Mouse (Mus musculus) heart, adult 2 months (tissue): Measurements from ENCODE around the gene Uqcrc2. TPM values are rescaled to one million over a fixed set of nuclear protein-coding genes. Genes with fewer than 3 reads are reported as not detected.

Source experiments
- DNase-seq, 2 experiments: peaks; one replicate each; pipeline ENCODE4 v3.0.0; 2021
- H3K27ac ChIP-seq: fragments of 200-600 bp; 2 replicates; pipeline ENCODE4 v1.8.1; 2022
- H3K27me3 ChIP-seq: fragments of 200-500 bp; 2 replicates; pipeline ENCODE4 v1.6.1; 2012; ENCODE audit warnings: mild to moderate bottlenecking, low read length, inconsistent platforms, mixed read lengths; ENCODE audit not compliant: control insufficient read depth, insufficient read depth
- H3K36me3 ChIP-seq: fragments of 200-500 bp; 2 replicates; pipeline ENCODE4 v1.6.1; 2012; ENCODE audit warnings: low read length, inconsistent platforms; ENCODE audit not compliant: control insufficient read depth, insufficient read depth
- H3K4me1 ChIP-seq: fragments of 200-500 bp; 2 replicates; pipeline ENCODE4 v1.6.1; 2011; ENCODE audit warnings: low read length; ENCODE audit not compliant: control insufficient read depth, insufficient read depth
- H3K4me3 ChIP-seq: fragments of 200-600 bp; 2 replicates; pipeline ENCODE4 v1.8.1; 2022
- H3K79me2 ChIP-seq: fragments of 200-500 bp; replicated peaks from 2 replicates; pipeline ENCODE4 v1.6.1; 2012; ENCODE audit warnings: mild to moderate bottlenecking, inconsistent platforms, low read length, moderate library complexity, mixed read lengths; ENCODE audit not compliant: control insufficient read depth, insufficient read depth
- H3K9ac ChIP-seq: fragments of 200-500 bp; 2 replicates; pipeline ENCODE4 v1.6.1; 2012; ENCODE audit warnings: low read depth, mild to moderate bottlenecking, control low read depth, inconsistent platforms, low read length, mixed read lengths
- CTCF ChIP-seq: fragments of 200-600 bp; IDR thresholded peaks from 2 replicates; pipeline ENCODE4 v1.8.1; 2022; ENCODE audit warnings: antibody characterized with exemption, mild to moderate bottlenecking, moderate library complexity
- EP300 ChIP-seq: fragments of 200-500 bp; IDR thresholded peaks from 2 replicates; pipeline ENCODE4 v1.6.1; 2011; ENCODE audit warnings: low read depth, low read length, control low read depth; ENCODE audit not compliant: insufficient read depth
- POLR2A ChIP-seq: fragments of 200-500 bp; IDR thresholded peaks from 2 replicates; pipeline ENCODE4 v1.6.1; 2011; ENCODE audit warnings: mild to moderate bottlenecking, low read depth, low read length, control low read depth; ENCODE audit not compliant: insufficient read depth
- WGBS: fragments of 180-500 bp; shearing (Covaris S2); methylation state at CpG from one replicate; pipeline ENCODE4 v1.1.7; 2018; 5-methylcytosine and 5-hydroxymethylcytosine counted together
- intact Hi-C: fragments of 180-260 bp; cut with DNase I; formaldehyde crosslinking; loops from one replicate; pipeline ENCODE4 v1.15.1; 2025
- polyA plus RNA-seq: library from polyadenylated mRNA; depleted of rRNA; stranded (reverse); fragments of >200 nt; gene quantifications from 2 replicates; pipeline ENCODE4 v1.2.3, GENCODE M21; 2012
- total RNA-seq, 2 experiments: library from RNA; stranded (reverse); gene quantifications; 2 replicates each; pipeline ENCODE4 v1.2.3; 2021

The Uqcrc2 gene
- total and polyA plus RNA-seq, 3 experiments: 476 to 1,165 (median 1,049) TPM

DNA sequence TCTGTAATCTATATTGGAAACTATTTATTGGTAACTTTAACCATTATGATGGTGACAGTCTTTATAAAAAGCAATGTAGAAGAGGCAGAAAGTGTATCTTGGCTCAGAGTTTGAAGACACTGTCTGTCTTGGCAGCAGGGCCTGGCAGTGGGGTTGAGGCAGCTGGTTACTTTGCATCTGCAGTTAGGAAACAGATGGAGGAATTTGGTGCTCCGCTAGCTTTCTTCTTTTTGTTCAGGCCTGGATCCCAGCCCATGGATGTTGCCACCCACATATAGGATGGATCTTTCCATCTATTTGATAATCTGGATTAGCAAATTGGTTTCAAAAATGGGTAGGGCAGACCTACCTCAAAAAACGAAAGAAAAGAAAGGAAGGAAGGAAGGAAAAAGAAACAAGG lies 12.9 kb downstream of the Uqcrc2 start:
- Histone ChIP-seq H3K79me2 (no peaks in the 10 kb centered on the region; the same call in 1 of the 2 replicates), H3K9ac (no peak overlapping the region), H3K36me3 (peaks cover 27% of the 10 kb centered on the region), H3K4me3 (no peak overlapping the region), H3K4me1 (peaks cover 4% of the 10 kb centered on the region), H3K27ac (no peak overlapping the region), H3K27me3 (no peaks in the 10 kb centered on the region)
- TF ChIP-seq EP300: no peak
- no peak for TF ChIP-seq CTCF
- no peak for TF ChIP-seq POLR2A
- intact Hi-C loops: no loop called here
- WGBS: 61% methylated on average over 2 of the region's 2 CpGs
- no peak for DNase-seq

DNA sequence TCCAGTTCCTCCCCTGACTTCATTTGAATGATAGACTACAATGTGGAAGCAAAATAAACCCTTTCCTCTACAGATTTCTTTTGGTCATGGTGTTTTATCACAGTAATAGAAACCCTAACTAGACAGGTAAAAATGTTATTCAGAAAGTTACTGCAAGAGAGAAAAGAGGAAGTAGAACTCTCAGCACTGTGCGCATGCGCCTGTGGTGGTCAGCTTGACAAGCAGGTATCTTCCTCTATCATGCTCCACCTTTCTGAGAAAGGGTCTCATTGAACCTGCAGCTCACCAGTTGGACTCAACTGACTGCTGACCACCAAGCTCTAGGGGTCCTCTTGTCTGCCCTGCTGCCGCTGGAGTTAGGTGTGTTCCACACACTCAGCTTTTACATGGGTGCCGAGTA lies 27.1 kb downstream of the Uqcrc2 start:
- Histone ChIP-seq H3K4me3 (no peak overlapping the region), H3K36me3 (peaks cover 2% of the 10 kb centered on the region; the same call in 1 of the 2 replicates), H3K27me3 (no peaks in the 10 kb centered on the region), H3K79me2 (no peaks in the 10 kb centered on the region), H3K4me1 (no peaks in the 10 kb centered on the region; the same call in 1 of the 2 replicates), H3K27ac (no peak overlapping the region), H3K9ac (no peak overlapping the region)
- 85% methylated on average over 4 of the region's 4 CpGs for WGBS
- no peak for DNase-seq
- no peak for TF ChIP-seq CTCF
- no peak for TF ChIP-seq POLR2A
- TF ChIP-seq EP300: no peak
- intact Hi-C loops: no loop called here

DNA sequence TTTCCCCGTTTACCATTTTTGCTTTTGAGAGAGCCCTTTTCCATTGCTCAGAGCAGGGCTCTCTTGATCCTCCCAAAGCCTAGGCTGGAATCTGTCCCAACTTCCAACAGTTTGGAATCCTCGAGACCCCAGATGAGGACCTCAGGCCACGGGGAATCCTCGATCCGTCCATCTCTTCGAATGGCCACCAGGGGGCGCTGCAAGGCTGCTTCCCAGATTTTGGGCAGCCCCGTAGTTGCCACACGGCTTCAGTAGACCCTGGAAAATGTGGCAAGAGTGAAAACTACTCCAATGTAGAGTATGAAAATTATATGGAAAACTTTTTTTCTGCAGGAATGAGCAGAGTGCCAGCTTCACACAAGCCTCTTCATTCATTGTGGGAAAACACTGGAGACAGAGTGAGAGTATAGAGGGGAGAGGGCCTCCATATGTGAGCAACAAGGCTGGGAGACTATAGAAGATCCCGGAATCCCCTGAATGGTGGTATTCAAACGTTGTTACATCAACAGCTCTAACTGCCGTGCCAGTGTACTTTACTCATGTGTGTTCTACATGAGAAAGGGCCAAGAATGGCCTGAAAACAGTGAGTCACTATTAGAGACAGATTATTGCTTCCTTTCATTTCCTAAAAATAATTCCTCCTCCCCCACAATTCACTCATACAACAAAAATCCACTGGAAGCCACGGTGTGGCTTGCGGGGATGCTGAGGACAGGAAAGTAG lies 35.3 kb downstream of the Uqcrc2 start, which contains the start of gene Pdzd9:
Gene Pdzd9, minus strand, starts transcription at position 191 of the 723 bp plus-strand sequence.
- Histone ChIP-seq H3K79me2 (no peaks in the 10 kb centered on the region), H3K36me3 (no peaks in the 10 kb centered on the region), H3K4me1 (peaks cover 1% of the 10 kb centered on the region; the same call in 1 of the 2 replicates), H3K9ac (no peak within 1 kb of the TSS), H3K4me3 (no peak within 1 kb of the TSS), H3K27ac (no peak within 1 kb of the TSS), H3K27me3 (no peaks in the 10 kb centered on the region)
- intact Hi-C loops: loop anchor here (1.0 to 10.0 kb wide), 3 partner anchors 84 to 244 kb away; partner anchors contain the start of gene Polr3e
- peak; percentile 65 to 85 for DNase-seq
- 9% methylated on average over 14 of the region's 14 CpGs for WGBS
- TF ChIP-seq POLR2A: no peak
- TF ChIP-seq CTCF: no peak; the same call in 1 of the 2 replicates
- TF ChIP-seq EP300: peak; percentile 58; the same call in 1 of the 2 replicates

DNA sequence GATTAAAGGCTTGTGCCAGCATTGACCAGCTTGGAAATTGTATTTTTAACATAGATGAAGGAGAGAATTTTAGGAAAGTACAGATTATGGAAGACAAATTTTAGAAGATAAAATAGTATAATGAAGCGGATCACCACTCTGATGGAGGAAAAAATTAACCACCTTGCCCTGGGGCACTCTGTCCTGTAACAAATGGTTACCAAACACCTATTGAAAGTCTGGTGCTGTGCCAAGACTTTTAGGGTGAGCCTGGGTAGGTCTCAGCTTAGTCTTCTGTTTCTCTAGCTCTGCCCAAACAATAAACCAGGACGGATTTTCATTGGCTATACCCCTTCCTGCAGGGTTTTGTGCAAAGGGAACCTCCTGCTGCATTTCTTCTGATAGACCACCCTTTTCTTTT lies 36.3 kb downstream of the Uqcrc2 start:
- H3K4me1 ChIP-seq: peaks cover 1% of the 10 kb centered on the region; the same call in 1 of the 2 replicates
- H3K79me2 ChIP-seq: no peaks in the 10 kb centered on the region

DNA sequence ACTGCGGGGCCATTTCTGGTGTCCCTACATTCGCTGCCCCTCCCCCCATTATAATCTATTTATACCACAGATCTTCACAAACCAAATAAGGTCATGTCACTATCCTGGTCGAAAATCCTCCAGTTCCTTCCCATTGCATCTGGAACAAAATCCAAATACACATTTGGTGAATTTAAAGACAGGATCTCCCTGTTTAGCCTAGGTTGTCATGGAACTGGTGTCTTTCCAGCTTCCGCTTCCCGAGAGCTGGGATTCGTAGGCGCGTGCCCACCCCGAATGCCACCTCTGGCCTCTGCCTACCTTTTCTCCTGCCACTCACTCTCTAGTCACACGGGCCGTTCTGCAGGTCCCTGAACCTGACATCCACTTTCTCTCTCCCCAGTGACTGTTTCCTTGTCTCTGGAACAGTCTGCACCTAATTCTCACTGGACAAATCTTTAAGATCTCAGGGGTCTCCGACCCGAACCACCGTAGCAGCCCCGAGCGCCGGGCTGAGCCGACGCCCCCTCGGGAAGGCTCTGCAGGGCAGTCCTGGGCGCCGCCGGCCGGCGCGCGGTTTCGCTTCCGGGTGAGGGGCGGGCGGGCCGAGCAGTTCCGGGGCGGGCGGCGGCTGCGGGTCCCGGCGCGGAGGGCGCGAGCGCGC lies 42.1 kb downstream of the Uqcrc2 start, which contains the start of gene Mosmo:
Gene Mosmo, plus strand, starts transcription at position 618 of the 643 bp plus-strand sequence.
- H3K4me1 ChIP-seq: peaks cover 10% of the 10 kb centered on the region
- under 1% methylated on average over 44 of the region's 44 CpGs for WGBS

More for the DNA sequence above, 36.3 kb downstream of the Uqcrc2 start:
- no peak overlapping the region for H3K9ac ChIP-seq
- no peak for DNase-seq
- intact Hi-C loops: loop anchor here (10.0 kb wide), 1 partner anchor 244 kb away; the partner anchor contains the start of gene Polr3e
- H3K36me3 ChIP-seq: no peaks in the 10 kb centered on the region
- H3K27ac ChIP-seq: no peak overlapping the region
- H3K27me3 ChIP-seq: no peaks in the 10 kb centered on the region
- no peak overlapping the region for H3K4me3 ChIP-seq
- 83% methylated on average over 2 of the region's 2 CpGs for WGBS
- TF ChIP-seq CTCF (no peak), EP300 (no peak), POLR2A (no peak)

More for the DNA sequence above, 42.1 kb downstream of the Uqcrc2 start, which contains the start of gene Mosmo:
- no peaks in the 10 kb centered on the region for H3K27me3 ChIP-seq
- 0 out of 2 replicates have a peak, but pooled peaks cover 6% of the 10 kb centered on the region for H3K36me3 ChIP-seq
- peak within 1 kb of the TSS; percentile 85 for H3K27ac ChIP-seq
- 0 out of 2 replicates have a peak, but pooled peaks have one; percentile 1 for TF ChIP-seq CTCF
- no peak for TF ChIP-seq EP300
- TF ChIP-seq POLR2A: peak; percentile 39; the same call in 1 of the 2 replicates
- peak within 1 kb of the TSS; percentile 98 for H3K9ac ChIP-seq
- peaks cover 3% of the 10 kb centered on the region for H3K79me2 ChIP-seq
- peak; percentile 82 to 85 for DNase-seq
- peak within 1 kb of the TSS; percentile 75 for H3K4me3 ChIP-seq
- intact Hi-C loops: loop anchor here (10.0 kb wide), 1 partner anchor 238 kb away; the partner anchor contains the start of gene Polr3e
